Mouse (Mus musculus) liver, adult 2 months (tissue): ENCODE data around the gene Ugt3a1. TPM values are rescaled to one million over a fixed set of nuclear protein-coding genes. Genes with fewer than 3 reads are reported as not detected.
A peak's percentile ranks its signal among the peaks of the same experiment; 100 is the strongest.

Experiments used
- DNase-seq: peaks from one replicate; pipeline ENCODE4 v3.0.0-alpha.2; 2011; ENCODE audit warnings: low read depth, low spot score; ENCODE audit errors: extremely low read depth
- H3K27ac ChIP-seq: fragments of 200-500 bp; replicated peaks from 2 replicates; pipeline ENCODE4 v1.5.1; 2012; ENCODE audit warnings: low read depth, mild to moderate bottlenecking, control low read depth, inconsistent platforms, low read length; ENCODE audit not compliant: insufficient read depth
- H3K27me3 ChIP-seq: fragments of 200-500 bp; 2 replicates; pipeline ENCODE4 v1.6.1; 2012; ENCODE audit warnings: mild to moderate bottlenecking, moderate library complexity, low read length, inconsistent platforms; ENCODE audit not compliant: control insufficient read depth, insufficient read depth
- H3K36me3 ChIP-seq: fragments of 200-500 bp; 2 replicates; pipeline ENCODE4 v1.6.1; 2012; ENCODE audit warnings: low read length, inconsistent platforms; ENCODE audit not compliant: control insufficient read depth, insufficient read depth
- H3K4me1 ChIP-seq: fragments of 200-500 bp; 2 replicates; pipeline ENCODE4 v1.6.1; 2011; ENCODE audit warnings: low read length; ENCODE audit not compliant: control insufficient read depth, insufficient read depth
- H3K4me3 ChIP-seq: fragments of 200-500 bp; 2 replicates; pipeline ENCODE4 v1.5.1; 2011; ENCODE audit warnings: low read depth, mild to moderate bottlenecking, control low read depth, low read length, moderate library complexity; ENCODE audit not compliant: insufficient read depth
- H3K79me2 ChIP-seq: fragments of 200-500 bp; 2 replicates; pipeline ENCODE4 v1.6.1; 2012; ENCODE audit warnings: inconsistent platforms, mild to moderate bottlenecking, low read length, moderate library complexity; ENCODE audit not compliant: control insufficient read depth, insufficient read depth
- H3K9ac ChIP-seq: fragments of 200-500 bp; 2 replicates; pipeline ENCODE4 v1.6.1; 2012; ENCODE audit warnings: low read depth, mild to moderate bottlenecking, control low read depth, inconsistent platforms, low read length
- CTCF ChIP-seq: fragments of 200-500 bp; IDR thresholded peaks from 2 replicates; pipeline ENCODE4 v1.5.1; 2011; ENCODE audit warnings: low read depth, low read length, control low read depth
- POLR2A ChIP-seq: fragments of 200-500 bp; IDR thresholded peaks from 2 replicates; pipeline ENCODE4 v1.6.1; 2011; ENCODE audit warnings: low read length, control low read depth; ENCODE audit not compliant: insufficient read depth; ENCODE audit errors: extremely low read depth
- WGBS: fragments of 180-500 bp; shearing (Covaris S2); methylation state at CpG from one replicate; pipeline ENCODE4 v1.1.7; 2018; 5-methylcytosine and 5-hydroxymethylcytosine counted together
- polyA plus RNA-seq: library from polyadenylated mRNA; depleted of rRNA; stranded (reverse); fragments of >200 nt; gene quantifications from 2 replicates; pipeline ENCODE4 v1.2.3, GENCODE M21; 2012; rRNA removed
- total RNA-seq: library from RNA; depleted of rRNA; stranded (reverse); fragments of >200 nt; gene quantifications from 2 replicates; pipeline ENCODE4 v1.2.3, GENCODE M21; 2014; rRNA removed

Ugt3a1 gene
- total and polyA plus RNA-seq, 2 experiments = 50.9 to 118 TPM

- H3K27ac ChIP-seq = peak within 1 kb of the TSS; percentile 96
- WGBS = 28% methylated on average over 4 of the region's 4 CpGs
- peaks cover 2% of the 10 kb centered on the region; the same call in 1 of the 2 replicates for H3K79me2 ChIP-seq
- no peaks in the 10 kb centered on the region for H3K27me3 ChIP-seq
- no peak for TF ChIP-seq CTCF
- TF ChIP-seq POLR2A = no peak
- peak within 1 kb of the TSS; percentile 89 for H3K9ac ChIP-seq
- peak; percentile 96 for DNase-seq
- peak within 1 kb of the TSS; percentile 72 for H3K4me3 ChIP-seq
- peaks cover 8% of the 10 kb centered on the region; the same call in 1 of the 2 replicates for H3K4me1 ChIP-seq
- H3K36me3 ChIP-seq = peaks cover 4% of the 10 kb centered on the region; the same call in 1 of the 2 replicates
Observed at GRCm38 (mm10) chr15:9335341-9335740, 58.7 kb downstream of the Ugt3a1 start, which contains the start of gene Ugt3a2. Gene Ugt3a2 (plus strand): TSS chr15:9335550.

GRCm38 (mm10) chr15:9336616-9337015, 59.9 kb downstream of the Ugt3a1 start:
- TF ChIP-seq POLR2A = no peak
- TF ChIP-seq CTCF = no peak
- WGBS = 32% methylated on average over 3 of the region's 3 CpGs
- Histone ChIP-seq H3K9ac (no peak overlapping the region), H3K36me3 (peaks cover 4% of the 10 kb centered on the region; the same call in 1 of the 2 replicates), H3K4me3 (peak overlapping the region; percentile 72; the same call in 1 of the 2 replicates), H3K4me1 (peaks cover 8% of the 10 kb centered on the region; the same call in 1 of the 2 replicates), H3K27ac (no peak overlapping the region), H3K79me2 (peaks cover 2% of the 10 kb centered on the region; the same call in 1 of the 2 replicates), H3K27me3 (no peaks in the 10 kb centered on the region)
- peak; percentile 22 for DNase-seq

DNA sequence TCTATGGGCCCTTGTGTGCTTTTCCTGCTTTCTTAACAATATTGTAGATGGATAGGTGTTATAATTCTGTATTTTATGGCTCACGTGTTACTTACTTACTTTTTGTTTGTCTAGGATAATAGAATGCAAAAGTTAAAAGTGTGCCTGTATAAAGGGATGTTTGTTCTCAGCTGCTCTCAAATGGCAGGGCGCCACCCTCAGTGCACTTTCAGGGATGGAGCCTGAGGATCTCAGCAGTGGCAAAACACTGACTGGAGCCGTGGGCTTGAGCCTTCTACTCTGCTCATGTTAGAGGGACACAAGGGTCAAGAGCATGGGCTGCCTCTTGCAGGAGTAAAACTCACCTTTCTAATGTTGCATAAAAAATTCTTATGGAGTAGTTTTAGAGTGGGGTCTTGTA, 60.3 kb downstream of the Ugt3a1 start:
- Histone ChIP-seq H3K4me3 (peak overlapping the region; percentile 3; the same call in 1 of the 2 replicates), H3K27ac (no peak overlapping the region), H3K27me3 (no peaks in the 10 kb centered on the region), H3K79me2 (peaks cover 2% of the 10 kb centered on the region; the same call in 1 of the 2 replicates), H3K9ac (no peak overlapping the region), H3K4me1 (peaks cover 8% of the 10 kb centered on the region; the same call in 1 of the 2 replicates), H3K36me3 (peaks cover 4% of the 10 kb centered on the region; the same call in 1 of the 2 replicates)
- 17% methylated on average over 3 of the region's 3 CpGs for WGBS
- TF ChIP-seq CTCF (peak; percentile 17; the same call in 1 of the 2 replicates), POLR2A (no peak)
- peak; percentile 56 for DNase-seq

- no peaks in the 10 kb centered on the region for H3K4me1 ChIP-seq
- no peak for DNase-seq
- H3K4me3 ChIP-seq = no peak overlapping the region
- H3K27me3 ChIP-seq = no peaks in the 10 kb centered on the region
- no peak for TF ChIP-seq POLR2A
- H3K9ac ChIP-seq = no peak overlapping the region
- H3K36me3 ChIP-seq = peaks cover 9% of the 10 kb centered on the region
- WGBS = 45% methylated on average over 3 of the region's 3 CpGs
- H3K79me2 ChIP-seq = no peaks in the 10 kb centered on the region
- no peak overlapping the region for H3K27ac ChIP-seq
Observed at GRCm38 (mm10) chr15:9348739-9349138, 72.1 kb downstream of the Ugt3a1 start.

DNA sequence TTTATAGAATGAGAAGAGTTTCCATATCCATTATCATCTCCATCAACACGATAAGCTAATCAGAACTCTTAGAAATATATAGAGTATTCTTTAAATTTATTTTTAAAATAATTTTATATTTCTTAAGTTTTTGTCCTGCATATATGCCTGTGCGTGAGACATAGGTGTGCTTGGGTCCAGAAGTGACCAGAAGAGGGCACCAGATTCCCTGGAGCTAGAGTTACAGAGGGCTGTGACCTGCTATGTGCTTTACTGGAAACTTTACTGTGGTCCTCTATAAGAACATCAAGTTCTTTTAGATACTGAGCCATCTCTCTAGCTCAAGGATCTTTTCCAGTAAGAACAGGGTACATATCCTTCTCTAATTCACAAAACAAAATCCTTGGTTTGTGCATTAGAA, 86.1 kb downstream of the Ugt3a1 start:
- H3K4me3 ChIP-seq = no peak overlapping the region
- H3K79me2 ChIP-seq = no peaks in the 10 kb centered on the region; the same call in 1 of the 2 replicates
- no peak for DNase-seq
- peaks cover 26% of the 10 kb centered on the region for H3K36me3 ChIP-seq
- whole genome bisulfite sequencing = 69% methylated on average over 2 of the region's 2 CpGs
- no peak overlapping the region for H3K9ac ChIP-seq
- no peaks in the 10 kb centered on the region for H3K4me1 ChIP-seq
- H3K27me3 ChIP-seq = no peaks in the 10 kb centered on the region
- TF ChIP-seq CTCF = peak; percentile 43
- TF ChIP-seq POLR2A = no peak
- H3K27ac ChIP-seq = no peak overlapping the region

Other genes starting within 250 kb of the Ugt3a1 start
- 162 and 163 TPM in 2 replicates for gene Nadk2, start 205.6 kb upstream of the Ugt3a1 start, total RNA-seq
- gene Nadk2, start 205.6 kb upstream of the Ugt3a1 start, polyA plus RNA-seq = 71.8 and 91.9 TPM in 2 replicates
- 38.4 and 40.8 TPM in 2 replicates for gene Lmbrd2, start 136.3 kb upstream of the Ugt3a1 start, total RNA-seq
- 17.0 and 23.7 TPM in 2 replicates for gene Lmbrd2, start 136.3 kb upstream of the Ugt3a1 start, polyA plus RNA-seq
- 1.6 and 1.7 TPM in 2 replicates for gene Skp2, start 121.5 kb upstream of the Ugt3a1 start, total RNA-seq
- 0.29 and 0.62 TPM in 2 replicates for gene Skp2, start 121.5 kb upstream of the Ugt3a1 start, polyA plus RNA-seq
- 340 and 468 TPM in 2 replicates for gene Ugt3a2, start 58.7 kb downstream of the Ugt3a1 start, total RNA-seq
- gene Ugt3a2, start 58.7 kb downstream of the Ugt3a1 start, polyA plus RNA-seq = 218 and 268 TPM in 2 replicates
- 0.47 and 0.55 TPM in 2 replicates for gene Capsl, start 159.1 kb downstream of the Ugt3a1 start, total RNA-seq
- 0.10 TPM in 1 of 2 replicates, not detected in the other for gene Capsl, start 159.1 kb downstream of the Ugt3a1 start, polyA plus RNA-seq